In genomic region chr12:35853159-35853558, GRCm38 (mm10) we compare ENCODE assay signal across 9 mouse cellular contexts.
DNase-seq lines count a peak whose midpoint lies in the region; ATAC-seq lines count a peak whose summit lies in the region.
"Had no signal": no experiment of that assay in that cellular context is flagged by ENCODE, and none has a peak within 500 bp of the region (broad histone marks: within the 10 kb centered on the region; RNA-seq: fewer than 3 reads in every experiment).

No protein-coding gene starts in this region.

- H3K4me1 ChIP-seq in hindbrain, embryonic 16.5 days (ENCODE audit: control insufficient read depth, insufficient read depth, low read depth, low read length): no peaks in the 10 kb centered on the region
- H3K4me1 ChIP-seq in hindbrain, embryonic 11.5 days (replicated peaks; ENCODE audit: control insufficient read depth, insufficient read depth, low read length): no peaks in the 10 kb centered on the region
- peaks cover 2% of the 10 kb centered on the region; the same call in 1 of the 2 replicates for H3K4me1 ChIP-seq in forebrain, embryonic 16.5 days (replicated peaks; ENCODE audit: control insufficient read depth, insufficient read depth, low read length)
- H3K4me1 ChIP-seq in limb, embryonic 15.5 days: no peaks in the 10 kb centered on the region
- no peaks in the 10 kb centered on the region for H3K4me1 ChIP-seq in kidney, embryonic 14.5 days (ENCODE audit: control insufficient read depth, insufficient read depth, low read length)
- H3K4me1 ChIP-seq: liver, embryonic 13.5 days had no signal

- H3K9ac ChIP-seq in hindbrain, embryonic 16.5 days (ENCODE audit: low read depth, low read length): no peak overlapping the region
- H3K9ac ChIP-seq in hindbrain, embryonic 11.5 days (ENCODE audit: low read depth, low read length): no peak overlapping the region
- H3K9ac ChIP-seq in forebrain, embryonic 16.5 days (replicated peaks; ENCODE audit: low read depth, low read length): no peak overlapping the region
- H3K9ac ChIP-seq in limb, embryonic 15.5 days: no peak overlapping the region
- H3K9ac ChIP-seq in kidney, embryonic 14.5 days (ENCODE audit: low read depth, low read length): no peak overlapping the region
- H3K9ac ChIP-seq: liver, embryonic 13.5 days had no signal

- DNase-seq in hindbrain, embryonic 11.5 days (ENCODE audit: low spot score): no peak
- DNase-seq in heart, postnatal 36 days: peak; percentile 30 to 32
- no peak for DNase-seq in thymus, adult 18-20 months
- no peak for DNase-seq in spleen, adult 12 weeks (ENCODE audit: low spot score)
- DNase-seq: liver, embryonic 13.5 days had no signal

- H3K4me3 ChIP-seq in hindbrain, embryonic 16.5 days (ENCODE audit: low read length): no peak overlapping the region
- H3K4me3 ChIP-seq in hindbrain, embryonic 11.5 days (ENCODE audit: low read depth, low read length): no peak overlapping the region
- no peak overlapping the region for H3K4me3 ChIP-seq in forebrain, embryonic 16.5 days (replicated peaks; ENCODE audit: low read length)
- no peak overlapping the region for H3K4me3 ChIP-seq in limb, embryonic 15.5 days
- H3K4me3 ChIP-seq in kidney, embryonic 14.5 days (ENCODE audit: low read length): no peak overlapping the region
- H3K4me3 ChIP-seq: liver, embryonic 13.5 days had no signal

- intact Hi-C loops in heart, postnatal 36 days (cut with DNase I): no loop called here

- 70% methylated on average over 4 of the region's 4 CpGs for WGBS in hindbrain, embryonic 16.5 days
- 89% methylated on average over 4 of the region's 4 CpGs for WGBS in hindbrain, embryonic 11.5 days
- 70% methylated on average over 4 of the region's 4 CpGs for WGBS in forebrain, embryonic 16.5 days
- WGBS in limb, embryonic 15.5 days: 46% methylated on average over 4 of the region's 4 CpGs
- WGBS in kidney, embryonic 14.5 days: 74% methylated on average over 4 of the region's 4 CpGs

- peak; percentile 68; the same call in 1 of the 2 replicates for ATAC-seq in hindbrain, embryonic 16.5 days
- no peak for ATAC-seq in hindbrain, embryonic 11.5 days (ENCODE audit: low FRiP score)
- peak; percentile 96 for ATAC-seq in forebrain, embryonic 16.5 days
- ATAC-seq in limb, embryonic 15.5 days (ENCODE audit: insufficient number of reproducible peaks, low FRiP score, low TSS enrichment, low read depth): peak; percentile 83
- ATAC-seq in kidney, embryonic 14.5 days (ENCODE audit: low FRiP score, low TSS enrichment): no peak

- no peaks in the 10 kb centered on the region for H3K9me3 ChIP-seq in hindbrain, embryonic 16.5 days (ENCODE audit: control insufficient read depth, low read length)
- H3K9me3 ChIP-seq in hindbrain, embryonic 11.5 days (ENCODE audit: control insufficient read depth, low read length): no peaks in the 10 kb centered on the region
- H3K9me3 ChIP-seq in forebrain, embryonic 16.5 days (ENCODE audit: control insufficient read depth, low read length): no peaks in the 10 kb centered on the region
- H3K9me3 ChIP-seq in limb, embryonic 15.5 days: no peaks in the 10 kb centered on the region
- no peaks in the 10 kb centered on the region for H3K9me3 ChIP-seq in kidney, embryonic 14.5 days (ENCODE audit: control insufficient read depth, low read length)
- H3K9me3 ChIP-seq: liver, embryonic 13.5 days had no signal

- no peak overlapping the region for H3K4me2 ChIP-seq in hindbrain, embryonic 16.5 days (ENCODE audit: low read length)
- no peak overlapping the region for H3K4me2 ChIP-seq in hindbrain, embryonic 11.5 days (replicated peaks; ENCODE audit: low read depth, low read length)
- H3K4me2 ChIP-seq in forebrain, embryonic 16.5 days (ENCODE audit: low read length): no peak overlapping the region
- no peak overlapping the region for H3K4me2 ChIP-seq in limb, embryonic 15.5 days
- H3K4me2 ChIP-seq in kidney, embryonic 14.5 days (replicated peaks; ENCODE audit: low read depth, low read length): no peak overlapping the region
- H3K4me2 ChIP-seq: liver, embryonic 13.5 days had no signal

- H3K27me3 ChIP-seq in hindbrain, embryonic 16.5 days (replicated peaks; ENCODE audit: control insufficient read depth, insufficient read depth, low read length): no peaks in the 10 kb centered on the region
- H3K27me3 ChIP-seq in hindbrain, embryonic 11.5 days (ENCODE audit: control insufficient read depth, insufficient read depth, low read length): no peaks in the 10 kb centered on the region
- no peaks in the 10 kb centered on the region for H3K27me3 ChIP-seq in forebrain, embryonic 16.5 days (replicated peaks; ENCODE audit: control insufficient read depth, insufficient read depth, low read length)
- no peaks in the 10 kb centered on the region for H3K27me3 ChIP-seq in limb, embryonic 15.5 days
- H3K27me3 ChIP-seq in kidney, embryonic 14.5 days (ENCODE audit: control insufficient read depth, insufficient read depth, low read length): no peaks in the 10 kb centered on the region
- H3K27me3 ChIP-seq: liver, embryonic 13.5 days had no signal

- no peaks in the 10 kb centered on the region for H3K36me3 ChIP-seq in hindbrain, embryonic 16.5 days (ENCODE audit: control insufficient read depth, insufficient read depth, low read length)
- no peaks in the 10 kb centered on the region for H3K36me3 ChIP-seq in hindbrain, embryonic 11.5 days (ENCODE audit: control insufficient read depth, insufficient read depth, low read length)
- H3K36me3 ChIP-seq in forebrain, embryonic 16.5 days (ENCODE audit: control insufficient read depth, insufficient read depth): no peaks in the 10 kb centered on the region
- H3K36me3 ChIP-seq in limb, embryonic 15.5 days: no peaks in the 10 kb centered on the region
- no peaks in the 10 kb centered on the region for H3K36me3 ChIP-seq in kidney, embryonic 14.5 days (ENCODE audit: control insufficient read depth, insufficient read depth, low read length)
- H3K36me3 ChIP-seq: liver, embryonic 13.5 days had no signal

- no peak overlapping the region for H3K27ac ChIP-seq in hindbrain, embryonic 16.5 days (ENCODE audit: low read depth, low read length)
- H3K27ac ChIP-seq in hindbrain, embryonic 11.5 days (ENCODE audit: low read depth, low read length): no peak overlapping the region
- no peak overlapping the region for H3K27ac ChIP-seq in forebrain, embryonic 16.5 days (ENCODE audit: low read length)
- peak overlapping the region; percentile 71 for H3K27ac ChIP-seq in limb, embryonic 15.5 days
- no peak overlapping the region for H3K27ac ChIP-seq in kidney, embryonic 14.5 days (ENCODE audit: low read depth, low read length)
- H3K27ac ChIP-seq: liver, embryonic 13.5 days had no signal

Comparison
In these comparisons a context has a peak if more than half of its experiments do, and no peak if none do; other contexts are left out.
1. ATAC-seq: peak in hindbrain, embryonic 16.5 days (single experiment), forebrain, embryonic 16.5 days (single experiment) and limb, embryonic 15.5 days (single experiment); none in hindbrain, embryonic 11.5 days (single experiment) and kidney, embryonic 14.5 days (single experiment).
2. DNase-seq: peak in heart, postnatal 36 days (2 of 2); none in hindbrain, embryonic 11.5 days (single experiment), thymus, adult 18-20 months (0 of 2) and spleen, adult 12 weeks (single experiment).